Mouse (Mus musculus) thymus, adult 2 months (tissue): ENCODE measurements around the gene Gm28043. TPM values are rescaled to one million over a fixed set of nuclear protein-coding genes. Genes with fewer than 3 reads are reported as not detected.
A peak's percentile ranks its signal among the peaks of the same experiment; 100 is the strongest.

Experiments used
- DNase-seq: peaks from one replicate; pipeline ENCODE4 v3.0.0; 2021
- H3K27ac ChIP-seq: fragments of 200-500 bp; 2 replicates; pipeline ENCODE4 v1.5.1; 2012; ENCODE audit warnings: low read length, control low read depth; ENCODE audit not compliant: control insufficient read depth, insufficient read depth
- H3K27me3 ChIP-seq: fragments of 200-500 bp; 2 replicates; pipeline ENCODE4 v1.6.1; 2012; ENCODE audit warnings: mild to moderate bottlenecking, low read length, moderate library complexity, mixed read lengths; ENCODE audit not compliant: control insufficient read depth, insufficient read depth
- H3K36me3 ChIP-seq: fragments of 200-500 bp; 2 replicates; pipeline ENCODE4 v1.6.1; 2012; ENCODE audit warnings: mild to moderate bottlenecking, low read length, moderate library complexity; ENCODE audit not compliant: control insufficient read depth, insufficient read depth
- H3K4me1 ChIP-seq: fragments of 200-500 bp; replicated peaks from 2 replicates; pipeline ENCODE4 v1.6.1; 2012; ENCODE audit warnings: low read length; ENCODE audit not compliant: control insufficient read depth, insufficient read depth
- H3K4me3 ChIP-seq: fragments of 200-500 bp; 2 replicates; pipeline ENCODE4 v1.5.1; 2012; ENCODE audit warnings: mild to moderate bottlenecking, low read length, control low read depth, moderate library complexity; ENCODE audit not compliant: control insufficient read depth, insufficient read depth
- CTCF ChIP-seq: fragments of 200-500 bp; IDR thresholded peaks from 2 replicates; pipeline ENCODE4 v1.5.1; 2012; ENCODE audit warnings: mild to moderate bottlenecking, control low read depth, low read length, moderate library complexity, borderline replicate concordance; ENCODE audit not compliant: control insufficient read depth, poor library complexity, insufficient read depth; ENCODE audit errors: extremely low read depth
- POLR2A ChIP-seq: fragments of 200-500 bp; IDR thresholded peaks from 2 replicates; pipeline ENCODE4 v1.6.1; 2012; ENCODE audit warnings: mild to moderate bottlenecking, low read length, control low read depth, moderate library complexity; ENCODE audit not compliant: control insufficient read depth, poor library complexity, insufficient read depth; ENCODE audit errors: extremely low read depth
- WGBS: fragments of 180-500 bp; shearing (Covaris S2); methylation state at CpG from one replicate; pipeline ENCODE4 v1.1.7; 2018; 5-methylcytosine and 5-hydroxymethylcytosine counted together
- polyA plus RNA-seq: library from polyadenylated mRNA; depleted of rRNA; stranded (reverse); fragments of >200 nt; gene quantifications from 2 replicates; pipeline ENCODE4 v1.2.3, GENCODE M21; 2012; rRNA removed

The Gm28043 gene
- 2.2 and 2.3 TPM in 2 replicates for polyA plus RNA-seq

- WGBS: 2% methylated on average over 52 of the region's 52 CpGs
- peaks cover 15% of the 10 kb centered on the region for H3K4me1 ChIP-seq
- peak; percentile 93 for DNase-seq
These were observed at the start of gene Gm28043, which contains the start of gene Rnf8 for GRCm38 (mm10) chr17:29614115-29615023. Gene Gm28043 (plus strand): TSS chr17:29614876. Gene Rnf8 (plus strand): TSS chr17:29614790.

GRCm38 (mm10) chr17:29565521-29565920 is 49.2 kb upstream of the Gm28043 start:
- Histone ChIP-seq H3K27me3 (no peaks in the 10 kb centered on the region), H3K4me3 (no peak overlapping the region), H3K27ac (no peak overlapping the region), H3K36me3 (peaks cover 23% of the 10 kb centered on the region), H3K4me1 (no peaks in the 10 kb centered on the region)
- no peak for DNase-seq
- no peak for TF ChIP-seq CTCF
- TF ChIP-seq POLR2A: no peak
- WGBS: 94% methylated on average over 5 of the region's 5 CpGs

More at GRCm38 (mm10) chr17:29614115-29615023, at the start of gene Gm28043, which contains the start of gene Rnf8:
- H3K4me3 ChIP-seq: peak within 1 kb of the TSS; percentile 73
- peak within 1 kb of the TSS; percentile 3; the same call in 1 of the 2 replicates for H3K27ac ChIP-seq
- H3K27me3 ChIP-seq: no peaks in the 10 kb centered on the region
- H3K36me3 ChIP-seq: no peaks in the 10 kb centered on the region; the same call in 1 of the 2 replicates
- peak; percentile 90 for TF ChIP-seq CTCF
- TF ChIP-seq POLR2A: peak; percentile 83

- WGBS: 96% methylated on average over 15 of the region's 15 CpGs
- no peak overlapping the region for H3K27ac ChIP-seq
- TF ChIP-seq POLR2A: no peak
- no peak for TF ChIP-seq CTCF
- DNase-seq: no peak
- no peaks in the 10 kb centered on the region for H3K4me1 ChIP-seq
- no peak overlapping the region for H3K4me3 ChIP-seq
- H3K27me3 ChIP-seq: no peaks in the 10 kb centered on the region
- H3K36me3 ChIP-seq: peaks cover 52% of the 10 kb centered on the region
These were observed 46.2 kb upstream of the Gm28043 start for GRCm38 (mm10) chr17:29568435-29568834.

GRCm38 (mm10) chr17:29569831-29570230 is 44.8 kb upstream of the Gm28043 start:
- Histone ChIP-seq H3K27ac (no peak overlapping the region), H3K4me3 (no peak overlapping the region), H3K4me1 (no peaks in the 10 kb centered on the region), H3K36me3 (peaks cover 53% of the 10 kb centered on the region), H3K27me3 (no peaks in the 10 kb centered on the region)
- no peak for DNase-seq
- TF ChIP-seq POLR2A: no peak
- TF ChIP-seq CTCF: no peak
- WGBS: 95% methylated on average over 6 of the region's 6 CpGs

GRCm38 (mm10) chr17:29579579-29580126 is 35.0 kb upstream of the Gm28043 start:
- no peak for DNase-seq

GRCm38 (mm10) chr17:29583569-29583968 is 31.1 kb upstream of the Gm28043 start:
- DNase-seq: no peak
- TF ChIP-seq CTCF: no peak
- TF ChIP-seq POLR2A: no peak
- Histone ChIP-seq H3K36me3 (peaks cover 16% of the 10 kb centered on the region), H3K27me3 (no peaks in the 10 kb centered on the region), H3K4me3 (no peak overlapping the region), H3K4me1 (peaks cover 33% of the 10 kb centered on the region), H3K27ac (no peak overlapping the region; the same call in 1 of the 2 replicates)
- WGBS: 85% methylated on average over 5 of the region's 5 CpGs

More at GRCm38 (mm10) chr17:29579579-29580126, 35.0 kb upstream of the Gm28043 start:
- H3K4me1 ChIP-seq: peaks cover 11% of the 10 kb centered on the region
- H3K27ac ChIP-seq: no peak overlapping the region
- no peaks in the 10 kb centered on the region for H3K27me3 ChIP-seq
- H3K36me3 ChIP-seq: peaks cover 37% of the 10 kb centered on the region
- 93% methylated on average over 4 of the region's 4 CpGs for WGBS
- no peak for TF ChIP-seq CTCF
- no peak for TF ChIP-seq POLR2A
- H3K4me3 ChIP-seq: no peak overlapping the region

GRCm38 (mm10) chr17:29584306-29584705 is 30.4 kb upstream of the Gm28043 start:
- H3K36me3 ChIP-seq: peaks cover 8% of the 10 kb centered on the region; the same call in 1 of the 2 replicates
- peak overlapping the region; percentile 25; the same call in 1 of the 2 replicates for H3K27ac ChIP-seq
- TF ChIP-seq CTCF (no peak), POLR2A (no peak)
- H3K4me3 ChIP-seq: no peak overlapping the region
- no peaks in the 10 kb centered on the region for H3K27me3 ChIP-seq
- 3% methylated on average over 5 of the region's 5 CpGs for WGBS
- peaks cover 33% of the 10 kb centered on the region for H3K4me1 ChIP-seq
- DNase-seq: peak; percentile 67
